Mouse (Mus musculus): ENCODE measurements around the gene Zfp879.

Zfp879 gene
- long read RNA-seq, experiment 1, partial matches to known transcripts = 0 of 2 reads
- long read RNA-seq, experiment 1, other reads (novel, unspliced or antisense) = 2 of 2 reads
- long read RNA-seq, experiment 2, partial matches to known transcripts = 0 of 1 reads
- long read RNA-seq, experiment 2, other reads (novel, unspliced or antisense) = 0 of 1 reads

GRCm38 (mm10) chr11:50841023-50841735 lies at the start of gene Zfp879:
Gene Zfp879, minus strand, starts transcription at chr11:50841552.
- intact Hi-C loops (cut with DNase I) = no loop called here

DNA sequence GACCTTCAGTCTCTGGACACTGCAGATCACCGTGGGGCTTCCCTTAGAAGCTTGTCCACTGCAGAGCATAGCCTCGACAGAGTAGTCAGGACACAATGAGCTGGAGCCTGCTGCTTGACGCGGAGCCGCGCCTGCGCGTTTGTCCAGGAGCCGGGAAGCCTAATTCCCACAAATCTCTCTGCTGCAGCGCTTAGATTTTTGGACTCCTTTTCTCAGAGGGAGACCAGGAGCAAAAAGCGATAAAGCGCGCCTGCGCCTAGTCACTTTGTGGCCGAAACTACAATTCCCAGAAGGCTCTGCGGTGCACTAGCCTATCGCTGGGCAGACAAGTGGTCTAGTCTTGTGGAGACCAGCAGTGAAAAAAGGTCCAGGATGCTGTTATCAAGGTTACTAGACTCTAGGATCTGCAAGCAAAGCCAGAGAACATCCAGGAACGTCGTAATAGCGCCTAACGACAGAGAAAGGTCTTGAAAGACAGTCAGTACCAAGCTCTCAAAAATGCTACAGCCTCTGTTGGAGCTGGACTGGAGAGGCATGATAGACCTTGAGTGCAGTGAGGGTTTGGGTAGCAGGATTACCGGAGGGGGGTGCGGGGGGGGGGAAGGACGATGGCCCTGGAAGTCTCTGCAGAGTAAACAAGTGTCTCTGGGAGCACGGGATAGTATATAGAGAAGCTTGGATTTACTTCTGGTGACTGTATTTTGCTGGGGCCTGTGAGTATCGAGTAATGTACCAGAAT lies 46.2 kb upstream of the Zfp879 start, which contains the start of gene Zfp454:
Gene Zfp454, minus strand, starts transcription at position 262 of the 739 bp plus-strand sequence.
- intact Hi-C loops (cut with DNase I) = no loop called here

- intact Hi-C loops (cut with DNase I) = no loop called here
Measured at GRCm38 (mm10) chr11:50886933-50887293, 45.6 kb upstream of the Zfp879 start.

DNA sequence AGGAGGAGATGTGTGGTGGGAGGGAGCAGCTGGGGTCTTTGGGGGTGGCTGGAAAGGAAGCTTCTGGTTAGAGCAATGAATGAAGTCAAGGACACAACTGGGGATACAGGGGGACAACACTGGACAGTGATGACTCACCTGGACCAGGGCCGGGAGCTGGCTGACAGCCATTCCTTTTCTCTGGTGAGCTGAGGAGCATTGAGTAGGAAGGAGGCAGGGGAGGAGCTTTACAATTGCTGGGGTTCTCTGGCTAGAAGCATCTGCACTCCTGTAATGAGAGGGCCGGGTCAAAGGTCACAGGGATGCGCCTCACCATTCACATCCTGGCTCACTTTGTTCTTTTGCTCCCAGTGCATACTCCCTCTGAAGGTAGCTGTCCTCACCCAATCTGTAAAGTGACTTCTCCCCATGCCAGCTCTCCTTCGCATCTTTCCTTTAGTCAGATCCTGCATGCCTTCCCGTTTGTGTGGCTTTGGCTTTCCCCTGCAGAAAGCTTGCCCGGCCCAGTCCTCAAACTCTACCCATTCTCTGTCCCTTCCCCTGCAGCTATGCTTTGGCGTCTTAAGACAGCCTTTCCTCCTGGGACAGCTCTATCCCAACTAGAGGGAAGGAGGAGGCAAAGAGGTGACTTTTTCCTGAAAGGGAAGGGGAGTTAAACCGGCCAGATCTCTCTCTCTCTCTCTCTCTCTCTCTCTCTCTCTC lies 45.0 kb upstream of the Zfp879 start:
- intact Hi-C loops (cut with DNase I) = no loop called here

GRCm38 (mm10) chr11:50883756-50884155 lies 42.4 kb upstream of the Zfp879 start:
- intact Hi-C loops (cut with DNase I) = no loop called here

GRCm38 (mm10) chr11:50878641-50879040 lies 37.3 kb upstream of the Zfp879 start:
- intact Hi-C loops (cut with DNase I) = no loop called here

- intact Hi-C loops (cut with DNase I) = no loop called here
Measured at GRCm38 (mm10) chr11:50850989-50851601, 9.7 kb upstream of the Zfp879 start.

DNA sequence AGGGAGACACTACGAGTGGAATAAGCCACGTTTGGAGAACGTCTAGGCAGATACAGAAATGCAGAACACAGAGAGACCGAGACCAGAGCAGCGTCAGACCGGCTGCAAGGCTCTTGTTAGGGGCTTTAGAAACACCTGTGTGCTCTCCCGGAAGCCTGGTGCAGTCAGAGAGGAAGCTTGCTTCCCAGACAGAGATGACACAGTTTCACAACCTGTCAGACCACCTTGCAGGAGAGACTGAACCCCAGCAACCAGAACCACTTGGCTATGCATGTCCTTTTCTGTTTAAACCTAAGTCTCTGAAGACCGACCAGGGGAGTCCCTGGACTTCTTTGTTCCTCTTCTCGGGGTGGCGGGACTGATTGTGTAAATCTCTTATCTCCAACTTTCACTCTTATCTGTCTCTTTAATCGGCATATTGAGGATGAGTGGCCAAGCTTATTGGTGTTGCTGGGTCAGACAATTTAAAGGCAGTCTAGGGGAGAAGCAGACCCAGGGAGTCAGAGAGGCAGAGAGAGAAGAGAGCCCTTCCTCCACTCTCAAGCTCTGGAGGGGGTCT lies 8.9 kb upstream of the Zfp879 start, which contains the start of gene Grm6:
Gene Grm6, plus strand, starts transcription at position 509 of the 559 bp plus-strand sequence.
- intact Hi-C loops (cut with DNase I) = no loop called here

DNA sequence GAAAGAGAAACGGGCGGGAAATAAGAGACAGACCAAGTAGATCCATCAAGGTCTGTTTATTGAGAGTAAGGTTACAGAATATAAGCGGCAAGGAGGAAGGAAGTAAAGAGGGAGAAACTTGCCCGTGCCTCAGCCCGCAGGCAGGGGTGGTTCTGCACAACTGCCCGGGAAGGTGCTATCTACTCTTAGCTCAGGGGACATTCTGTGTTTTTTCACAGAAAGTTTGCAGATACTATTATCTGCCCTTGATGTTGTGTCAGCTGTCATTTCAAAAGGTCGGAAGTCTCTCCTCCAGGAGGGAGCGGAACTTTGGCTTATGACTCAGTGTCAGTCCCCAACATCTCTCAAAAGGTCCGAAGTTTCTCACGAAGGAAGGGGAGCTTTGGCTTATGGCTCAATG lies 8.0 kb upstream of the Zfp879 start:
- intact Hi-C loops (cut with DNase I) = no loop called here

DNA sequence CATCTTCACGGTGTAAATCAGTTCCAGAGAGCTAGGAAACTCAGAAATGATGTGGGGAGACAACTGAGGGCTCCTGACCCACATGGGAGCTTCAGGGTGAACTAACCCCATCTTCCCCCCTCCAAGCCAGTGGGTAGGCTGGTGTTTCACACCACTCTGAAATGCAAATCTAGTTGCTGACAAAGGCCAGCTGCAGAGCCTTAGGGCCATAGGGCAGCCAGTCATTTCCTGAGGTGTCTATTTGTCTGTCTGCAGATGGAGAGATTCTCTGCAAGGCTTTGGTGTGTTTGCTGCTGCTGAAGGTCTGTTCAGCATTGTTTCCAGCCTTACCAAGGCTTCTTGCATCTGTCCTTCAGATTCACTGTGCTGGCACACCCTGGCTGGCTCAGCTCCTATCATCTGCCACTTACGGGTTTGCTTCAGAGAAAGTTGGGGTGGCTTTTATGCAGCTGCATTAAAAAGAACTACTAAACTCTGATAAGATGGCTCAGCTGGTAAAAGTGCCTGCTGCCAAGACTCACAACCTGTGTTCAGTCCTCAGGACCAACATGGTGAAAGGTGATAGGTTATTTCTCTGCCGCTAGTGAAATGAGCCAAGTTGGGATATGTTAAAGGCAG lies 7.3 kb upstream of the Zfp879 start:
- intact Hi-C loops (cut with DNase I) = no loop called here

GRCm38 (mm10) chr11:50847047-50847446 lies 5.7 kb upstream of the Zfp879 start:
- intact Hi-C loops (cut with DNase I) = no loop called here

DNA sequence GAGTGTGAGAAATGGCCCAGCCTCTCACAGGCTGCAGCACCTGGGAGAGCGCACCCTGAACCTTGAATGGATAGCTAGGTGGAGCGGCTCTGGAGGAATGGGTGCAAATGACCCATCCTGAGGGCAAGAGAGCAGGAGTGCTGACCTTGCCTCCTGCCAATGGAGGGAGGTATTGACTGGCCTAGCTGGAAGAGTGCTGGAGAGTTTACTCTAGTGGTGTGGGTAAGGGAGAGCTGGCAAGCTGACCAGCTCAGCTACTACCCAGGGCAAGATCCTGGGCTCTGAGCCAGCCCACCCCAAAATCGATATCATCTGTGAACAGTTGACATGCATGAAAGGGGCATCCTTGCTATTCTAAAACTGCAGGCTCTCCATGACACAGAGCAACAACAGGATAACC lies 4.6 kb upstream of the Zfp879 start:
- intact Hi-C loops (cut with DNase I) = no loop called here

GRCm38 (mm10) chr11:50835727-50836126 lies 5.6 kb downstream of the Zfp879 start:
- intact Hi-C loops (cut with DNase I) = no loop called here

GRCm38 (mm10) chr11:50827010-50827953 lies 14.1 kb downstream of the Zfp879 start, which contains the start of gene Zfp354c:
Gene Zfp354c, minus strand, starts transcription at chr11:50827724.
- intact Hi-C loops (cut with DNase I) = loop anchor here (10.0 kb wide), 1 partner anchor 228 kb away; the partner anchor contains the start of gene Zfp354a

DNA sequence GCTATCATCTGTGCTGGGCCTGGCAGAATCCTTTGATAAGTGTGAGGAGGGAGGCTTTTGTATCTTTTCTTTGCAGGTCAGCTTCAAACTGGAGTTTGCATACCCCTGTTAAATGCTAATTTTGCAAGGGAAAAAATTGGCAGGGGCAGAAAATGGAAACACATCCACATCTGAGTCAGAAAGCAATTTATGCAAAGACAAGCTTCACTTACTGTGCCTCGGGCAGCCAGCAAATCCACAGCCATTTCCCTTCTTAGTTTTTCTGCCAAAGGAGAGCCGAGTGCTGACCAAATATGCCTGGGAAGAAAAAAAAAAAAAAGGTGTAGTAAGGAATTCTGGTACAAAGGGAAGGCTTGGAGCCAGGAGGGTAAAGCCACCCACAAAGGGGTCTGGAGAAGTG lies 15.1 kb downstream of the Zfp879 start:
- intact Hi-C loops (cut with DNase I) = loop anchor here (10.0 kb wide), 1 partner anchor 229 kb away; the partner anchor contains the start of gene Zfp354a

DNA sequence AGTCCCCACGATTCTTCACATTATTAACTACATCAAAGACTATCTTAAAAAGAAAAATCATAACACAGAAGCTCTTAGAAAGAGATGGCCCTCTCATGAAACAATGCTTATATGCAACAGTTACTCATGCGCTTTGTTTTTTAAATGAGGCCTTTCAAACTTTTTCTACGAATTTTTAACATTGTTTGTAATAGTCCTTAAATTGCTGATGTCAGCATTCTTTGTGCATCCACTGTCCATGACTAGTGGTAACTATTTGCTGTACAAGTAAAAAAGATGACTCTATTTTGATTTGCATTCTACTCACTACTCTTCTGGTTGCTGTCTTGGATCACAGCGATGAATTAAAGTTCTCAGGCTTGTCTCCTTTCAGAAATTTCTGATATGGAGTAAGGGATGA lies 27.1 kb downstream of the Zfp879 start:
- intact Hi-C loops (cut with DNase I) = no loop called here

DNA sequence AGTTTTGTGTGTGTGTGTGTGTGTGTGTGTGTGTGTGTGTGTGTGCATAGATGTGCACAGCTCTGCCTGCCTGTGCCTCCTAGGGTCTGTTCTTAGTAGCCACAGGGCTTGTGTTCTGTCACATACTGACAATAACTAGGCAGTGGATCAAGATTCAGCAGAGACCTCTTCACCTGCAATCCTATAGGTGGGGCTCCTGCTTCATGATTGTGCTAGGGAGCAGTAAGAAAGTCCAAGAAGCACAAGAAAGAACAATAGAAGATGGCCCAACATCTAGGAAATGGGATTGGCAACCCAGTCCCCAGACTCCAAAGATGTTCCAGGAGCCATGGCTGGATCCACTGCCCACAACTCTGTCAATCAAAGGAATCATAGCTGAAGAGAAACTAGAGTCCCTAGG lies 42.5 kb downstream of the Zfp879 start:
- intact Hi-C loops (cut with DNase I) = no loop called here

DNA sequence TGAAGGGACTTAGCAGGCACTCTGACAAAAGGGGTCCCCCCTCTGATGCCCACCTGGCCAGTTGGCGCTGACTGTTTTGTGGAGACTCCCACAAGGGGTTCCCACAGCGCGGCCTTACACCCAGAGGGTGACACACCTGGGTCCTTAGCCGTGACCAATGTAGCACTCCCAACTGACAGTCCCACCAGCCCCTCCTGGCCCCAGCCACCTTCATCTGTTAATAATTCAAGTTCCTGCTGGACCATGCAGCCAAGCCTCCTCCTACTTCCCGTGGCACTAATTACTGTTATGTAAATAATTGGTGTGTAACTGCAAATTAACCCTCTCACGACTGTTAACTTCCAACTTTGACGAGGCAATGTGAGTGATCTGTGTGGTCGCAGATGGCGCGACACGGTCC lies 43.7 kb downstream of the Zfp879 start:
- intact Hi-C loops (cut with DNase I) = no loop called here

All from adrenal gland (tissue).